Mouse (Mus musculus) left cerebral cortex, adult 11 months (tissue): ENCODE measurements at regions not wholly inside any gene's neighbourhood (a gene's known extent, or its start where the extent isn't known, plus 50 kb on each side); places are given as distances from the start of the nearest gene placed in this dataset.
A peak's percentile ranks its signal among the peaks of the same experiment; 100 is the strongest.

ENCODE experiments used
- DNase-seq: peaks from one replicate; pipeline ENCODE4 v3.0.0; 2022; ENCODE audit warnings: low spot score

DNA sequence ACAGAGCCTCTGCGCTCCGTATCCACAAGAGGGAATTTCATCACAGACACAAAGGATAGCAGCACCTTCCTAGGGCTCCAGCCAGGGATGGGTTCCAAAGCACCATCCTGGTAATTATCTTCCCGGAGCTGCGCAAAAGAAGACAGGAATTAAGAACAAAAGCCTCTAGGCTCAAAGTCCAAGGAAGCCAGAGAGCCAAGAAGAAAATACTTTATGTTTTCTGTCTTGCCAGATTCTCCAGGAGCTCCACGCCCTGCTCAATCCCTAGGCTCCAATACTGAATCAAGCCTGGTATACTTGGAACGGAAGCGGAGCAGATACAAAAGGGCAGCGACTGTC lies 54.4 kb downstream of the Irf2bpl start:
- no peak for DNase-seq

DNA sequence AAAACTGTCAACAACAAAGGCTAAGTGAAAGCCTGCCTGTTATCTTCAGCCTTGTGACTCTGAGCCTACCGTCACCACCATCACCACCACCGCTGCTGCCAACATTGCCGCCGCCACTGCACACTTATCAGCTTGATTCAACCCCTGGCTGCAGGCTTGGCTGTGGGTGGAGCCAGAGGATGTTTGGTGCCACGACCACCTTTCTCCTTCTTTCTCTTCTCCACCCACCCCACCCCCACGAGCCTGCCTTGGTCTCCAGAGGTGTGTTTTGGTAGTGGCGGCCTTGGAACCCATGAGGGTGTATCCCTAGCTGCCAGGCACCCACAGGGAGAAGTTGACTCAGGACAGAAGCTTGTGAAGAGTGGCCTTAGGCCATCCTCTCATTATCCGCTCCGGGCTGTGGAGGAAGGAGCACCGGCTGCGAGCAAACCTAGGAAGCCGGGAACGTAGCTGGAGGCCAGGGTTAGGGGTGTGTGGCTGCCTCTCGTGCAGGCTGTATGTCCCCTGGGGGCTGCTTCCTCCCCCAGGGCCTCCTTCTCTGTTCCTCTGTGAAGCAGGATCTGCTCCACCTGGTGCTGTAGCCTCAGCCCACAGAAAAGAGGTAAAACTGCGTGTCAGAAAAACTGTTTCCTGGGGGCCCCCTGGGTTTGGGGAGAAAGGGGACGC lies 54.9 kb downstream of the Irf2bpl start:
- DNase-seq = no peak

DNA sequence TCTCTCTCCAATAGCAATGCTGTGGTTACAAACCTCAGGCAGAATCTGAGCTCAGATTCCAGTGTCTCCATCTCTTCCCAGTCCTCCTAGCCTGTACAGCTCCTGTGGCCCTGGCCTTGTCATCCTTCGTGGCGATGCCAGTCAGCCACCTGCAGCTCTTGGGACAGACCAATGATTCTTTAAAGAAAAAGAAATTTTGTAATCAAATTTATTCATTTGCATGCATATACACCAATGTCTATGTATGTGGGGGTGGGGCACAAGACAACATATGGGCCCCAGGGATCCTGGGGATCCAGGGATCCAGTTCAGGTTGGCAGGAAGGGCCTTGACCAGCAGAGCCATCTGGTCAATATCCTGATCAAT lies 57.4 kb downstream of the Irf2bpl start:
- DNase-seq = no peak

DNA sequence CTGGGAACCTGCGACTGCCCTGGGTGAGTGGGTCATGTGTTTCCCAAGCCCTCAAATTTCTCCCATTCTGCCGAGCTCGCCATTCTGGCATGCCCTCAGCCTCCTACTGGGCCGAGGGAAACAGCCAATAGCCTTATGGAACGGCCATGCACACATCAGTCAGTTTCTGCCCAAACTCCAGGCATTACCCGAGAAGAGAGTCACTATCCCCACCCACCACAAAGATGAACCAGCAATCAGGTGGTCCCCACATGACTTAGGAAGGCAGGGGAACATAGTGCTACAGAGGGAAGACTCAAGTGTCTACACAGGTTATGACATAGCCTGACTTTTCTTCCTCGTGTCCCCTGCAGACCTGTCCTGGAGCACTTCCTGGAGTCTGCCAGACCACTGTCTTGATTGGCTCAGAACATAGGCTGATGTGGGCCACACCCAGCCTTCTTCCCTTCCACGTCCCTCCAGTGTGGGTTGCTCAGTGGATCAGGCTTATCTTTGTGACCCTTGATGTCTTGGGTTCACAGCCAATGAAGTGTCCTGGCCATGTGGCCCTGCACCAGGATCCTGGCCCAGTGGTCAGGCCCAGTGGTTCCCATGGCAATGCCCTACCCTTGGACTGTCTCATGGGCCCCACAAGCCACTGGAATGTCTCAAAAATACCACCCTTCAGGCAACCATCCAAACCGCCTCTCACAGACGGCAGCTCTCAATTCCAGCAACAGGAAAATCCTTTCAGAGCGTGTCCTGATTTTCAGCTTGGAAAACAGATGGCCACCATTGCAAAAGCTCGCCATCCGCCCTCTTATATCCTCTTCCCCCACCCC lies 58.0 kb downstream of the Irf2bpl start:
- DNase-seq = no peak

DNA sequence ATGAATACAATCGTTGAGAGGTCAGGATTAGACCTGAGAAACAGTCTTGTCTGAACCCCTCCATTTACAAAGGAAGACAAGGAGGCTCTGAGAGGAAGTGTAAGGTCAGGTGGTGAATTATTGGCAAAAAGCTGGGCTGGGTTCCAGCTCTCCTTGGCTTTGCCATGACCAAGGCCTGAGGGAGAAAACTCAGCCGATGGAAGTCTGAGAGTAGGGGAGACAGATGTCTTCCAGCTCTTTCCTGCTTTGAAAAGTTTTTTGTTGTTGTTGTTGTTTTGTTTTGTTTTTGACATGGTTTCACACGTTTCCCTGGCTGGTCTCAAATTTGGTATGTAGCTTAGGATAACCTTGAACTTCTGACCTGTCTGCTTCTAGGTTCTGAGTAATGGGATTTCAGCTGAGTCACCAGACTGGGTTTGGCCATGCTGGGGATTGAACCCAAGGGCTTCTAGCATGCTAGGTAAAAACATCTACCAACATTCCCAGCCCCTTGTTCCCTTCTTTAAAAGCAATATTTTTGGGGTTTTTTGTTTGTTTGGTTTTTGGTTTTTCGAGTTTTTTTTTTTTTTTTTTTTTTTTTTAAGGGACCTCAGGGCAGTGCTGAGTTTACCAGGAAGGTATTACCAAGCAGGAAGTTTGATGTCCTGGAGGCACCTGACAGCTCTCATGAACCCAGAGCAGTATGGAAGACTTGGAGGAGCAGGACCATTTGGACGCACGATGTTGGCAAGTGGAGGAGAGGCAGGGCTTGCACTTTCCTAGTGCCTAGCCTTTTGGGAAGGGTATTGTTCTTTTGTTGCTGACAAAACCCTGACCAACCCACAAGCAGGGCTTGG lies 58.8 kb downstream of the Irf2bpl start:
- DNase-seq = no peak

DNA sequence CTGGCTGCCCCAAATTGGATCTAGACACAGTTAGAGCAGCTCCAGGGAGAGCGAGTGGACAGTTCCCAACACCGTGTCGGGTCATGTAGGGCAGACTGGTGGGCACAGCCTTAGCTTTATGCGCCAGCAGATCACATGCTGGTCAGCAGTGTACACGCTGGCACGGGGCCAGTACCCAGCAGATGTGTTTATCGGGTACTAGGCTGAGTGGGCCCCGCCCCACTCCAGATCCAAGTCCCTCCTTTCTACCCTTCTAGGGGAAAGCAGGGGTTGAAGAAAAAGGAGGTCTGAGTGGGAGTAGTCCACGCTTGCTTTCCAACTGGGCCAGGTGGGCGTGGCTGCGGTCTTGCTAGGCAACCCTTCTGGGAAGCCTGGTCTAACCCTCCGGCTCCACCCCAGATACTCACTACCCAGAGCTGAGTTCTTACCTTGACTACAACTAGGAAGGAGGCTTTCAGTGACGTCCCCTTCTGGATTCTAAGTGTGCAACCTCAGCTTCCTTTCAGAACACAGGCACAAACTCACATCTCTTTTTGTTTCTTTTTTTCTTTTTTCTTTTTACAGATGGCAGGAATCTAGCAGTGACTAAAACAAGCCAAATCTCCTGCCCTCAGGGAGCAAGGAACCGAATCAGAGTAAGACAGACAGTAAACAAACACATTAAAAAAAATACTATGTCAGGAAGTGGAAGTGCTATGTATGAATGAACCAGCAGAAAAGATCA lies 59.6 kb downstream of the Irf2bpl start:
- DNase-seq = no peak

DNA sequence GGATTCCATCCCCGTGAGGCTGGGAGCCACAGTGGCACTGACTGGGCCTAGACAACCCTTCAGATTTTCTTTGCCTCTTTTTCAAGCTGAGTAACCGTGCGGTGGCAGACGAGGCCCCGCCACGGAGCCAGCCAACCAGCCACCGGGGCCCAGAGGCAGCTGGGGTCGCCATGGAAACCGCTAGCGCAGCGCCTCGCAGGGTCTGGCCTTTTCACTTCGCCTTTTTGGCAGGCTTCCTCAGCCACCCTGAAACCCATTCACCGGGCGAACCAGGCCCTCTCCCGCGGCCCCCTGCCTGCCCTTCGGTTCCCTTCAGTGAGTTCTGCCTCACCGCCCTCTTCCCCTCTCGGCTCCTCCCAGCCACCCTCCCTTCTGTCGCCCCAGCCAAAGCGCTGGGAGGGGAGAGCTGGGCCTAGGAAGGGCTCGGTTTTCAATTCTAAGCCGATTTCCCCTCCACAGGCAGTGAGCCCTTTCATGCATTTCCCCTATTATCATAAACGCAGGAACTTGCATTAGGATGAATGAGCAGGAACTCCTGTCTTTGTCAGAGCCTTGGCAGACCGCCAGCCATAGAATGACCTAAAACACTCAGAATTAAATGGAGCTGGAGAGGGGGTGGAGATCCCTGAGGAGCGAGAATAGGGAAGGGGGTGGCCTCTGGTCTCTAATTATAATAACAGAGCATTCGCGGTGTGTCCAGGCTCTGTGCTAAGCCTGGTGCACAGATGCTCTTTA lies 60.6 kb downstream of the Irf2bpl start:
- DNase-seq = peak; percentile 83

DNA sequence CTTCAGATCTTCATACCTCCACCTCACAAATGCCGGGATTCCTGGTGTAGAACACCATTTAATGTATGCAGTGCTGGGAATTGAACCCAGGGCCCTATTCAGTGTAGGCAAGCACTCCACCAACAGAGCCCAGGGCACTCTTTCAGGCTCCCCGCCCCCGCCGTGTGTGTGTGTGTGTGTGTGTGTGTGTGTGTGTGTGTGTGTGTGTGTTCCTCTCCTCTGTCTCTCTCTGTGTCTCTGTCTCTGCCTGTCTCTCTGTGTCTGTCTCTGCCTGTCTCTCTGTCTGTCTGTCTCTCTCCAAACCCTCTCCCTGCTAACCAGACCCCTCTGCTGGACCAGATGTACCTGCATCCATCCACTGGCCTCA lies 61.1 kb downstream of the Irf2bpl start:
- DNase-seq = no peak

DNA sequence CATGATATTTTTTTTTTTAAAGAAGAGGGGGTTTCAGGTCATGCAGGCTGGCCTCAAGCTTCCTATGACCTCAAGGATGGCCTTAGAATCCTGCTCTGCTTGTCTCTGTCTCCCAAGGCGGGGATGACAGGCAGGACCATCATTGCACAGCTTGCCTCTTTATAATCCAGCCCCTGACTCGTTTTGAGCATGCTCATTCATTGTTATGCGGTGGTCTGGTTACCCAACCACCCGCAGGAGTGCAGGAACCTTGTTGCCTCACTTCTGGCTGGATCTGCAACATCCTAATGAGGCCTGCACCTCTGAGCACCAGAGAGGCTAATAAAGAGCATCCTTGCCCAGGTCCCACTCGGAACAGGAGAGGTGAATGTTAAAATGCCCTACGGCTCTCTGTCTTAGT lies 63.4 kb downstream of the Irf2bpl start:
- no peak for DNase-seq

DNA sequence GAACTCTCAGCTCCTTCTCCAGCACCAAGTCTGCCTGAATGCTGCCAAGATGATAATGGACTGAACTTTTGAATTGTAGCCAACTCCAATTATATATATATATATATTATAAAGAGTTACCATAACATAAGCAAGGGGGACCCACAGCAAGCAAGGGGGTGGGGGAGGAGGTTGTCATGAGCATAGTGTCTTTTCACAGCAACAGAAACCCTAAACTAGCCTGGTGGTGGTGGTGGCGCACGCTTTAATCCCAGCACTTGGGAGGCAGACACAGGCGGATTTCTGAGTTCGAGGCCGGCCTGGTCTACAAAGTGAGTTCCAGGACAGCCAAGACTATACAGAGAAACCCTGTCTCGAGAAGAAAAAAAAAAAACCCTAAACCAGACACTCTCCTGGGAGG lies 65.0 kb downstream of the Irf2bpl start:
- no peak for DNase-seq

DNA sequence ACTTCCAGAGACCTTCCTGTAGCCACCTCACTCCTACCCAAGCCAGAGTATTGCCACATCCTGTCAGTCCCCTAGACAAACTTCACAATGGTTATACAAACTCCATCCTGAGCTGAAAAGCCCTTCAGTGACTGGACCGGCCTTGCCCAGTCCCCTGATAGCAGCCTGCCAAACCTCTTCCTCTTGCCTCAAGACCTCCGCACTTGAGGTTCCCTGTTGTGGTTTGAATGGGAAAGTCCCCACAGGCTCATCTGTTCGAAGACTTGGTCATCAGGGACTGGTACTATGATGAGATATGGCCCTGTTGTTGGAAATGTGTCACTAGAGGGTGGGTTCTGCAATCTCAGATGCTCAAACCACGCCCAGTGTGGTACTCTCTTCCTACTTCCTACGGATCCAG lies 65.4 kb downstream of the Irf2bpl start:
- DNase-seq = no peak

DNA sequence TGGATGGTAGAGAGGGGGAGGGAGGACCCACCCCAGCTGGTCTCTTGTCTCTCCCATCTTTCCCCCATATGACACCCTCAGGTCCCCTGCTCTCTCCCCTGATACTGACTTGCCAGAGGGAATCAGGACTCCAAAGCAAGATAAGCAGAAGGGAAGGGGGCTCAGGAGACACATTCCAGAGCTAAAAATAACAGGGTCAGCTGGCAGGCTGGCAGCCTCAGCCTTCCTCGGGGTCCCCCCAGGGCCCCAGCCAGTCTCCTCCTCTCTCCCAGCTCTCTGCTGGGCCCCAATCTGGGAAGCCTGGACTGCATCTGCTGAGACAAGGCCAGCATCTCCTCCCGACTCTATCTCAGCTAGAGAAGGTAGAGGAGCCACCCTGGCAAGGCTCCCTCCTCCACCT lies 66.4 kb downstream of the Irf2bpl start:
- no peak for DNase-seq

DNA sequence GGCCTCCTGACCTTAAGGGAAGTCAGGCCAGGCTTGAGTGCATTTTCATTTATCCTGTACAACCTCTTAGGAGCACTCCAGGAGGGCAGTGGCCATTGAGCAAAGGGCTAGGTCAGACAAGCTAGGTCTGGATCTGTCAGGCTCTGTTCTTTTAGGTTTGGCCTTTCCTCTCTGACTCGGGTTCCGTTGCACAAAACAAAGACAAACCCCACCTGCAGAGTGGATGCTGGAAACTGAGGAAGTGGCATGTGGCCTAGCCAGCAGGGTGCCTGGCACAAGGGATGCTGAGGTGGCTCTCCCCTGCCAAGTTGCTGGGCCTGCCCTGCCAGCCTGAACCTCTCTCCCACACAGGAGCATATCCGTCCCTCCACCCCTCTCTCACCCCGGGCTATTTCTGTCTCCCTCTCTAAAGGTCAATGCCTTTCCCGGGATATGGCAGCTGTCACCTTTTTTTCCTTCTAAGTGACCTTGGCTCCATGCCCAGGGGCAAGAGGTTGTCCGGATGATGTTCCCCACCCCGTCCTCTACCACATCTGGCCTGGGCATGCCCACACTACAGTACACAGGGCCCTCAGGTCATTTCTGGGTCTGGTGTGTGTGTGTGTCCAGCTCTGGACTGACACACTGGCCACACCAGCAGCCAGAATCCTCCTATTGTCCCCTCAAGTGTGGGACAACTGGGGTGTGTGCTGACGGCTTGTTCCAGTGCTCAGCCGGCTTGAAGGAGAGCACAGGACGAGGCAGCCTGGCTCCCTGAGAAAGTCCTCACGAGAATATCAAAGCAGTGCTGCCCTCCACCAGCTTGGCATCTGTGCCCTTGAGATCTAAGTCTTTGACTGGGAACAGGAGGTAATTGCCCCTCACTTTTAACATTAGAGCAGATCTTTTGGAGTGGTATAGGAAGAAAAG lies 67.6 kb downstream of the Irf2bpl start:
- DNase-seq = no peak

DNA sequence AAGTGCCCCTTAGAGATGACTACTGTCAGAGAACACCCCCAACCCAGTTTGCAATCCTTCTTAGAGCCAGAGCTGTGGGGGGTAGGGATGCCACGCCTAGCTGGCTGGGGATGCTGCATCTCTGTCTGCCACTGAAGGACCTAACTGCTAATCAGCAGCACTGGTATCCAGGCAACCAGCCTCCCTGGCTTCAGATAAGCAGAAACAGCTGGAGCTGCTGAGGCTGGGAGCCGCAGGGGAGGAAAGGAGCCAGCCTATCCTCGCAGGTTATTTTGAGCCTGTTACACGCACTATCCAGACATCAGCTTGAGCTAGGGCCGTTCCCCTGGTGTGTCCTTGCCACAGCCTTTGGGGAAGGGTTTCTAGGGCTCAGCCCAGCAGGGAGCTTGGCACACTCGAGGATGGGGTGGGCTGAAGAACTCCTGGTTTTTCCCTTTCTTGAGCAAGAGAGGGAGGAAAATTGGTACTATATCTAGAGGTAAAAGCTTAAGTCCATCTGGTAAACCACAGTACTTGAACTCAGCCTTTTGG lies 68.4 kb downstream of the Irf2bpl start:
- peak; percentile 82 for DNase-seq

DNA sequence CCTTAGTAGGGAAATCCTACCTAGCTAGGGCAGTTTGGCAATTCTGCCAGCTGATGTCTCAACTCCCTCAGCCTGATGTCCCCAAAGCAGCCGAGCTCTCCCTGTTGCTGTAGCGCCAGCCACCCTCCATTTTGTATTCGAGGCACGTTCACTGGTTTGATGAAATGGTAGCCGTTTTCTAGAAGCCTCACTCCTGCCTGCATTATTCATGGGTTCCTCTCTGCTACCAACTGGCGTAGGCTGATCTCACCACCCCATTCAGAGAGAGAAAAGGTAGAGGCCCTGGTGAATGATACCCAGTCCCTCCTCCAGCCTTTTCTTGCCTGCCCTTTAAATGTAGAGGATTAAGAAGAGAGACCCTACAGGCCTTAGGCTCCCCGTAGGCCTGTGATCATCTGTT lies 69.9 kb downstream of the Irf2bpl start:
- DNase-seq = no peak
